Mouse (Mus musculus) CH12.LX (cell line): ENCODE results near the gene Msh2. TPM values are rescaled to one million over a fixed set of nuclear protein-coding genes. Genes with fewer than 3 reads are reported as not detected.

Experiments used
- DNase-seq: peaks from one replicate; pipeline ENCODE4 v3.0.0-alpha.2; 2013; ENCODE audit errors: extremely low read depth
- H3K27ac ChIP-seq: 2 replicates; pipeline ENCODE4 v1.5.1; 2012; ENCODE audit warnings: low read depth, mild to moderate bottlenecking, control low read depth, moderate library complexity; ENCODE audit not compliant: insufficient read depth
- H3K27me3 ChIP-seq: replicated peaks from 2 replicates; pipeline ENCODE3; 2012; ENCODE audit warnings: inconsistent platforms
- H3K36me3 ChIP-seq, 2 experiments: replicated peaks in 1 of 2; 2 replicates each; pipeline versions ENCODE3 to v1.6.1; 2012; ENCODE audit warnings: inconsistent platforms in 1 of 2, low read length in 1 of 2, mild to moderate bottlenecking in 1 of 2, mixed read lengths in 1 of 2, moderate library complexity in 1 of 2; ENCODE audit not compliant: control insufficient read depth in 1 of 2, insufficient read depth in 1 of 2
- H3K4me1 ChIP-seq, 2 experiments: 2 replicates each; pipeline ENCODE4 v1.6.1; 2012; ENCODE audit warnings: inconsistent platforms in 1 of 2, moderate library complexity in 1 of 2; ENCODE audit not compliant: insufficient read depth in 2 of 2, control insufficient read depth in 1 of 2
- H3K4me2 ChIP-seq: 2 replicates; pipeline ENCODE4 v1.6.1; 2012; ENCODE audit warnings: low read depth, mild to moderate bottlenecking, control low read depth; ENCODE audit not compliant: poor library complexity, insufficient read depth, severe bottlenecking
- H3K4me3 ChIP-seq, 3 experiments: fragments of 150-350 bp in 1 of 3; sonication (generic) in 1 of 3; replicated peaks in 1 of 3; 2 replicates each; pipeline versions ENCODE3 to v1.5.1; 2011 to 2012; ENCODE audit warnings: low read depth in 2 of 3, low read length in 2 of 3, mild to moderate bottlenecking in 2 of 3, moderate library complexity in 2 of 3, control low read depth in 1 of 3, improper control_type of control experiment in 1 of 3, inconsistent platforms in 1 of 3, mixed read lengths in 1 of 3; ENCODE audit not compliant: poor library complexity in 1 of 3
- H3K79me2 ChIP-seq: replicated peaks from 2 replicates; pipeline ENCODE4 v1.6.1; 2012; ENCODE audit warnings: mild to moderate bottlenecking, moderate library complexity; ENCODE audit not compliant: control insufficient read depth, poor library complexity, insufficient read depth, severe bottlenecking; ENCODE audit errors: extremely low read depth
- H3K9ac ChIP-seq: 2 replicates; pipeline ENCODE4 v1.6.1; 2012; ENCODE audit warnings: low read depth, mild to moderate bottlenecking, control low read depth, moderate library complexity; ENCODE audit not compliant: insufficient read depth
- H3K9me3 ChIP-seq: replicated peaks from 2 replicates; pipeline ENCODE3; 2012; ENCODE audit warnings: low read length, inconsistent platforms, mixed read lengths
- CHD1 ChIP-seq: IDR thresholded peaks from 2 replicates; pipeline ENCODE4 v1.6.1; 2012; ENCODE audit warnings: low read depth, low read length, improper control_type of control experiment, inconsistent platforms
- CTCF ChIP-seq, 2 experiments: IDR thresholded peaks in 1 of 2; conservative IDR thresholded peaks in 1 of 2; 2 replicates each; pipeline ENCODE4 v1.5.1; 2011 to 2012; ENCODE audit warnings: low read depth in 2 of 2, low read length in 2 of 2, improper control_type of control experiment in 1 of 2, inconsistent platforms in 1 of 2, mild to moderate bottlenecking in 1 of 2, moderate library complexity in 1 of 2
- IRF4 ChIP-seq: IDR thresholded peaks from 2 replicates; pipeline ENCODE4 v1.6.1; 2014; ENCODE audit warnings: low read depth, mild to moderate bottlenecking, inconsistent platforms, low read length, improper control_type of control experiment
- JUND ChIP-seq: conservative IDR thresholded peaks from 2 replicates; pipeline ENCODE4 v1.6.1; 2011; ENCODE audit warnings: low read depth, low read length, improper control_type of control experiment
- KAT2A ChIP-seq: IDR thresholded peaks from 2 replicates; pipeline ENCODE4 v1.6.1; 2012; ENCODE audit warnings: low read length, improper control_type of control experiment, inconsistent platforms; ENCODE audit not compliant: insufficient replicate concordance
- MAZ ChIP-seq: IDR thresholded peaks from 2 replicates; pipeline ENCODE4 v1.6.1; 2012; ENCODE audit warnings: low read depth, mild to moderate bottlenecking, inconsistent platforms, low read length, improper control_type of control experiment, moderate library complexity
- MXI1 ChIP-seq: IDR thresholded peaks from 2 replicates; pipeline ENCODE4 v1.6.1; 2011; ENCODE audit warnings: mild to moderate bottlenecking, low read depth, low read length, improper control_type of control experiment
- MYC ChIP-seq: IDR thresholded peaks from 2 replicates; pipeline ENCODE4 v1.6.1; 2011; ENCODE audit warnings: low read depth, mild to moderate bottlenecking, improper control_type of control experiment, low read length
- NELFE ChIP-seq: IDR thresholded peaks from 2 replicates; pipeline ENCODE4 v1.6.1; 2011; ENCODE audit warnings: low read depth, low read length, improper control_type of control experiment
- NRF1 ChIP-seq: IDR thresholded peaks from 2 replicates; pipeline ENCODE4 v1.6.1; 2014; ENCODE audit warnings: low read depth, mild to moderate bottlenecking, inconsistent platforms, low read length, improper control_type of control experiment, moderate library complexity
- PAX5 ChIP-seq: IDR thresholded peaks from 2 replicates; pipeline ENCODE4 v1.6.1; 2012; ENCODE audit warnings: low read length, inconsistent platforms, mixed read lengths
- POLR2A ChIP-seq: IDR thresholded peaks from 2 replicates; pipeline ENCODE4 v1.6.1; 2011; ENCODE audit warnings: low read depth, mild to moderate bottlenecking, improper control_type of control experiment, low read length
- RAD21 ChIP-seq: IDR thresholded peaks from 2 replicates; pipeline ENCODE4 v1.6.1; 2011; ENCODE audit warnings: low read depth, mild to moderate bottlenecking, low read length, improper control_type of control experiment, moderate library complexity
- RCOR1 ChIP-seq: conservative IDR thresholded peaks from 2 replicates; pipeline ENCODE4 v1.6.1; 2012; ENCODE audit warnings: low read depth, mild to moderate bottlenecking, inconsistent platforms, low read length, improper control_type of control experiment
- SMC3 ChIP-seq: IDR thresholded peaks from 2 replicates; pipeline ENCODE4 v1.6.1; 2011; ENCODE audit warnings: low read depth, low read length, improper control_type of control experiment
- TBP ChIP-seq: conservative IDR thresholded peaks from 2 replicates; pipeline ENCODE4 v1.6.1; 2011; ENCODE audit warnings: low read depth, low read length, improper control_type of control experiment
- USF1 ChIP-seq: IDR thresholded peaks from 2 replicates; pipeline ENCODE4 v1.6.1; 2014; ENCODE audit warnings: low read depth, mild to moderate bottlenecking, inconsistent platforms, low read length, improper control_type of control experiment
- USF2 ChIP-seq: conservative IDR thresholded peaks from 2 replicates; pipeline ENCODE4 v1.6.1; 2011; ENCODE audit warnings: low read depth, low read length, improper control_type of control experiment
- ZC3H11A ChIP-seq: IDR thresholded peaks from 2 replicates; pipeline ENCODE4 v1.6.1; 2012; ENCODE audit warnings: low read depth, mild to moderate bottlenecking, inconsistent platforms, low read length, improper control_type of control experiment
- ZKSCAN1 ChIP-seq: IDR thresholded peaks from 2 replicates; pipeline ENCODE4 v1.6.1; 2012; ENCODE audit warnings: low read depth, inconsistent platforms, low read length, improper control_type of control experiment, borderline replicate concordance
- ZNF384 ChIP-seq: IDR thresholded peaks from 2 replicates; pipeline ENCODE4 v1.6.1; 2012; ENCODE audit warnings: low read depth, low read length, improper control_type of control experiment, inconsistent platforms
- dilution Hi-C: fragments of 300-500 bp; cut with MboI; formaldehyde crosslinking; loops from 2 replicates; pipeline ENCODE4 v1.14.3; 2020; ENCODE audit warnings: low sequenced_read_pairs; ENCODE audit not compliant: extremely low pct_unique_long_range_greater_than_20kb, extremely low pct_ligation_motif_present
- in situ Hi-C: fragments of 300-500 bp; cut with MboI; formaldehyde crosslinking; loops from 3 replicates; pipeline ENCODE4 v1.14.3; 2019; ENCODE audit warnings: low sequenced_read_pairs, low pct_ligation_motif_present, low pct_unique_long_range_greater_than_20kb, mixed read lengths
- polyA plus RNA-seq: library from polyadenylated mRNA; unstranded; fragments of >175 nt; gene quantifications from 2 replicates; pipeline ENCODE4 v1.2.1, GENCODE M21; 2012; ENCODE audit warnings: low read depth; ENCODE audit not compliant: insufficient read length
- total RNA-seq, 2 experiments: library from RNA; depleted of rRNA; stranded (reverse); fragments of 300-350 nt in 1 of 2; fragments of >200 nt in 1 of 2; gene quantifications; 2 replicates each; pipeline ENCODE4 v1.2.3; 2012 to 2014

The Msh2 gene
- total and polyA plus RNA-seq, 3 experiments = 34.8 to 48.2 (median 47.5) TPM

DNA sequence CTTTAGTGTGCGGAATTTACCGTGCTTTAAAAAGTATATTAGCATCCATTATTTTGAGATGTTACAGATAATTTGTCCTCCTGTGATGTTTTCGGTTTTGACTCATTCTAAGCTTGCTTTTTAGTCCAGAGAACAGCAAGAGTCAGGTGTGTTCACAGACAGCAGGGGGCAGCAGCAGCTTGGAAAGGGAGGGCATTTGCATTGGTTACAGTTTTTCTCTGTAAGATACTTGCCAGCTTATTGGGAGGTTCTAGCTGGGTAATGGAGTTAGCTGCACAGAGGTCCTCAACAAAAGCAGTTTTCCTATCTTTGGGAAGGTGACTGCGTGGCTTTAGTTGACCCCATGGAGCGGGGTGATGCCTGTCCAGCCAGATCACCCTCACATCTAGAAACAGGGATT lies 19.8 kb downstream of the Msh2 start:
- no peak overlapping the region for H3K9ac ChIP-seq
- H3K4me1 ChIP-seq = peaks cover 7 to 12% of the 10 kb centered on the region in 2 experiments; a peak in 3 of 4 replicates
- no peak overlapping the region for H3K27ac ChIP-seq
- dilution Hi-C loops = no loop called here
- H3K27me3 ChIP-seq = no peaks in the 10 kb centered on the region
- no peaks in the 10 kb centered on the region for H3K9me3 ChIP-seq
- TF ChIP-seq MYC (no peak), CTCF (conservative IDR thresholded peaks at IDR 0.05 in 1 of 2, IDR thresholded peaks at IDR 0.05 in 1 of 2; ENCODE audit: low read depth in 2 of 2, low read length in 2 of 2) (peak; percentile 34 to 80; a peak in 2 of 4 replicates), CHD1 (no peak), SMC3 (peak; percentile 66), NRF1 (no peak), RAD21 (peak; percentile 73), ZNF384 (no peak), ZKSCAN1 (no peak), USF2 (no peak)
- peaks cover 37 to 79% of the 10 kb centered on the region in 2 experiments for H3K36me3 ChIP-seq
- H3K4me3 ChIP-seq = no peak overlapping the region
- H3K79me2 ChIP-seq = no peaks in the 10 kb centered on the region
- DNase-seq = peak; percentile 72
- H3K4me2 ChIP-seq = no peak overlapping the region
- in situ Hi-C loops = loop anchor here (25.0 kb wide), 1 partner anchor 245 kb away; no protein-coding TSS in a partner anchor

DNA sequence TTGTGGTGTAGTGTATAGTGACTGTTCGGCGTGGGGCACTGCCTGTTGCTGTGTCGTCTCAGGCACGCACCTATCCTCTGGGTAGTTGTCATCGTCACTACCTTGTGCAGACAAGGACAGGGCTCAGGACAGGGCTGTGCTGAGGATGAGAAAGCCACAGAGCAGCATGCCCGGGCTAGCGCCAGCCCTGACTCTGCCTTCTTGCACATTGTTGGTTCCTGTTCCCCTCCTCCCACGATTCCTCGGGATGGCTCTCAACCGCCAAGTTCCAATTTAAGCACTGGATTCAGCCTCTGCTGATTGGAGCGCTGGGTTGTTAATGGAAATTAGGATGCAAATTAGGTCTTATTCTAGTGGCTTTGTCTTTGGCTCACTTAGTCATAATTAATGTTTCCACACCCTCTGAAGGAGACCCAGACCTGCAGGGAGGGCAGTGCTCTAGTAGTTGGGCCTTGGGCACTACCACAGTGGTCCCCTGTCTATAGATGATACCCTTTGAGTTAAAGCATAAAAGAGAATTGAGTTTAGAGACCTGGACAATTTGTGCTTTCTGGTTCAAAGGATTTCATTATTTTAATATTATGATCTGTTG lies 23.8 kb downstream of the Msh2 start:
- Histone ChIP-seq H3K79me2 (no peaks in the 10 kb centered on the region), H3K4me2 (no peak overlapping the region)
- in situ Hi-C loops = loop anchor here (25.0 kb wide), 1 partner anchor 241 kb away; no protein-coding TSS in a partner anchor
- TF ChIP-seq ZC3H11A = no peak
- no peak for TF ChIP-seq USF1
- no peak for TF ChIP-seq NELFE
- TF ChIP-seq, all 38 proteins: peak for 0
- H3K4me3 ChIP-seq = no peak overlapping the region
- H3K27me3 ChIP-seq = no peaks in the 10 kb centered on the region
- H3K9ac ChIP-seq = no peak overlapping the region
- peak; percentile 70 for DNase-seq
- dilution Hi-C loops = no loop called here
- peaks cover 7 to 12% of the 10 kb centered on the region in 2 experiments; a peak in 3 of 4 replicates for H3K4me1 ChIP-seq
- no peaks in the 10 kb centered on the region for H3K9me3 ChIP-seq
- H3K27ac ChIP-seq = no peak overlapping the region
- peaks cover 28 to 78% of the 10 kb centered on the region in 2 experiments for H3K36me3 ChIP-seq

DNA sequence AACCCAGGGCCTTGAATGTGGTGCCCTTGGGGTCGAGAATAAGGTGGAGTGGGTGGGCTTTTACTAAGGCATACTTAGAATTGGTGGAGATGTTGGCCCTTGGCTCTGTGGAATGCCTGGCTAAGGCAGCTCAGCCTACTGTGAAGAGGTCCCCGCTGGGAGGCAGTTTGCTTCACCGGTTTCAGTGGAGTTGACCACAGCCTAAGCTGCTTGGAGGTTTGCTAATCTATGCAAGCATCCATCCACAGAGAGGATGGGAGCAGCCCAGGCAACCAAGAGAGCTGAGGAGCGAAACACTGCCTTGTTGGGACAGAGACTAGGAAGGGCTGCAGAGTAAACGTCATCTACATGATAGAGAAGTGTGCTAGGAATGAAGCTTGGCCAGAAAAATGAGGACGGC lies 24.7 kb downstream of the Msh2 start:
- Histone ChIP-seq H3K9me3 (no peaks in the 10 kb centered on the region), H3K27me3 (no peaks in the 10 kb centered on the region), H3K4me2 (no peak overlapping the region), H3K9ac (no peak overlapping the region), H3K27ac (no peak overlapping the region), H3K4me3 (no peak overlapping the region), H3K4me1 (peaks cover 7 to 12% of the 10 kb centered on the region in 2 experiments; a peak in 3 of 4 replicates), H3K79me2 (no peaks in the 10 kb centered on the region), H3K36me3 (peaks cover 35 to 78% of the 10 kb centered on the region in 2 experiments)
- DNase-seq = no peak
- in situ Hi-C loops (loop anchor here (25.0 kb wide), 1 partner anchor 240 kb away; no protein-coding TSS in a partner anchor), dilution Hi-C loops (no loop called here)
- TF ChIP-seq PAX5 = no peak
- TF ChIP-seq MAZ = no peak
- no peak for TF ChIP-seq KAT2A
- TF ChIP-seq TBP = no peak
- TF ChIP-seq IRF4 = no peak
- TF ChIP-seq POLR2A = no peak
- TF ChIP-seq MXI1 = no peak
- no peak for TF ChIP-seq RCOR1
- TF ChIP-seq JUND = no peak
